Mouse (Mus musculus) stomach, embryonic 15.5 days (tissue): Measurements from ENCODE around the gene Pck2. TPM values are rescaled to one million over a fixed set of nuclear protein-coding genes. Genes with fewer than 3 reads are reported as not detected.

Experiments
- ATAC-seq: fragments of 200-750 bp; cut with Nextera tagmentation; 2 replicates; pipeline ENCODE4 v1.8.0; 2017; ENCODE audit warnings: low read depth, moderate number of reproducible peaks, moderate TSS enrichment; ENCODE audit not compliant: insufficient read depth, low FRiP score
- H3K27ac ChIP-seq: fragments of 300-500 bp; sonication (generic); 2 replicates; pipeline ENCODE4 v1.5.1; 2015; ENCODE audit warnings: mild to moderate bottlenecking, inconsistent platforms
- H3K27me3 ChIP-seq: fragments of 300-500 bp; sonication (generic); replicated peaks from 2 replicates; pipeline ENCODE4 v1.6.1; 2015; ENCODE audit warnings: inconsistent platforms
- H3K36me3 ChIP-seq: fragments of 300-500 bp; sonication (generic); 2 replicates; pipeline ENCODE4 v1.6.1; 2015; ENCODE audit warnings: inconsistent platforms
- H3K4me1 ChIP-seq: fragments of 300-500 bp; sonication (generic); 2 replicates; pipeline ENCODE4 v1.6.1; 2015; ENCODE audit warnings: inconsistent platforms
- H3K4me2 ChIP-seq: fragments of 300-500 bp; sonication (generic); 2 replicates; pipeline ENCODE4 v1.6.1; 2015; ENCODE audit warnings: mild to moderate bottlenecking, inconsistent platforms
- H3K4me3 ChIP-seq: fragments of 300-500 bp; sonication (generic); replicated peaks from 2 replicates; pipeline ENCODE4 v1.5.1; 2015; ENCODE audit warnings: inconsistent platforms
- H3K9ac ChIP-seq: fragments of 300-500 bp; sonication (generic); 2 replicates; pipeline ENCODE4 v1.6.1; 2015; ENCODE audit warnings: inconsistent platforms
- H3K9me3 ChIP-seq: fragments of 300-500 bp; sonication (generic); 2 replicates; pipeline ENCODE4 v1.6.1; 2016; ENCODE audit warnings: inconsistent platforms
- WGBS: fragments of 180-500 bp; shearing (Covaris S2); methylation state at CpG from one replicate; pipeline ENCODE4 v1.1.7; 2015; 5-methylcytosine and 5-hydroxymethylcytosine counted together
- polyA plus RNA-seq: library from polyadenylated mRNA; unstranded; fragments of >200 nt; fragmentation: Nextera tagmentation; extraction: Ambion mirVana; gene quantifications from 2 replicates; pipeline ENCODE4 v1.2.1, GENCODE M21; 2015

The Pck2 gene
- polyA plus RNA-seq, 1 experiment from 2014 or later: 48.5 TPM

DNA sequence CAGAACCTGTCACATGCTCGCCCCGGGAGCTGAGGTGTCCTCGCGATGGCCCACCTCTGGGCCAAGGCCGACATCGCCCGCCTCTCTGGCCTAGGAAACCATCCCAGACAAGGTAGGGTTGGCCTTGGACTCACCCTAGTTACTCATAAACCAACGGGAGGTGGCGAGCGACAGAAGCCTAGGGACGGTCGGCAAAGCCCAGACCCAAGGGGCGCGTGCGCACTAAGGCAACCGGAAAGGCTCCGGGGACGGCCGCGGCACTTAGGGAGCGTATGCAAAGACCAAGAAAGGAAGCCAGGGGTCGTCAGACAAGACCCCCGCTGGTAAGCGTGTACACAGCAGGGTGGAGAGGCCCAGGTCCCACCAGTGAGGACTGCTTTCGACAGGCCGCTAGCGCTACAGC lies 19.7 kb downstream of the Pck2 start, which contains the start of gene Dcaf11:
Gene Dcaf11, plus strand, starts transcription at position 208 of the 403 bp plus-strand sequence.
- under 1% methylated on average over 27 of the region's 27 CpGs for WGBS
- Histone ChIP-seq H3K4me3 (peak within 1 kb of the TSS; percentile 64), H3K27me3 (no peaks in the 10 kb centered on the region), H3K4me1 (peaks cover 20% of the 10 kb centered on the region), H3K36me3 (peaks cover 13% of the 10 kb centered on the region; the same call in 1 of the 2 replicates), H3K9ac (peak within 1 kb of the TSS; percentile 49), H3K9me3 (no peaks in the 10 kb centered on the region), H3K4me2 (peak within 1 kb of the TSS; percentile 80), H3K27ac (peak within 1 kb of the TSS; percentile 98)
- peak; percentile 84 for ATAC-seq

DNA sequence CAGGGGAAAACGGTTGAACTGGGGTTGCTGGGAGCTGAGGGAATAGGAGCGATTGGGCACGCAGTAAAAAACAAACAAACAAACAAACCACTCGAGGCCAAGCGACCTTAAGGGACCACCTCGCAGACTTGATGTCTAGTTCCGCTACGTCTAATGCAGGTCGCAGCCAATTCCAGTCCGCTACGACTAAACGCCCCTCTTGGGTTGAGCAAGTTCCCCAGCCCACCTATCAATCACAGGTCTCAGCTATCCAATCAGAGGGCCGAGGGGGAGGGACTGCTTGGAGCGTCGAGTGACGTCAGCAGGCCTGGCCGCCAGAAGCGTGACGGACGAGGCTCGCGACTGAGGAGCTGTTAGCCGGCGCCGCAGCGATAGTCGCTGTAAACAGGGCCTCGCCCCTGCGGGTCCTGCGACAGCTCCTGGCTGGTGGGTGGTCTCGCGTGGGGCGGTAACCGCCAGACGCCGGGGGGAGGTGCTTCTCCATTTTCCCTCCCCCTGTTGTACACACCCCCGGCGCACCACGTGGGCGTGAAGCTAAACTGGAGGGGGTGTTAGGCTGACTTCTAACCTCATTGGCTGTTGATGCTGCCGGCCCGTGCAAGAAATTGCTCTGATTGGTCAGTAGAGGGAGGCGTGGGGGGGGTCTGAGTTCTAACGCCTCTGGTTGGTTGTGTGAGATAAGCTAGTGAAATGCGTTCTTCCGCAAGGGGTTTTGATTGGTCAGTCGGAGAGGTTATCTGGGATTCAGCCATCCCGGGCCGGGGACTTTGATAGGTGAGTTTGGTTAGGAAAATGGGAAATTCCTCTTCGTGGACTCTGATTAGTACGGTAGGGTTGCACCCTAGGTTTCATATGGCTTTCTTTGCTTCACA lies 20.4 kb downstream of the Pck2 start, which contains the start of gene A730061H03Rik:
Gene A730061H03Rik, minus strand, starts transcription at position 205 of the 872 bp plus-strand sequence.
- Histone ChIP-seq H3K4me2 (peak within 1 kb of the TSS; percentile 80), H3K9ac (peak within 1 kb of the TSS; percentile 49), H3K9me3 (no peaks in the 10 kb centered on the region), H3K36me3 (peaks cover 19% of the 10 kb centered on the region; the same call in 1 of the 2 replicates), H3K4me1 (peaks cover 20% of the 10 kb centered on the region), H3K27me3 (no peaks in the 10 kb centered on the region), H3K4me3 (peak within 1 kb of the TSS; percentile 64), H3K27ac (peak within 1 kb of the TSS; percentile 98)
- WGBS: under 1% methylated on average over 51 of the region's 51 CpGs
- peak; percentile 91 for ATAC-seq

DNA sequence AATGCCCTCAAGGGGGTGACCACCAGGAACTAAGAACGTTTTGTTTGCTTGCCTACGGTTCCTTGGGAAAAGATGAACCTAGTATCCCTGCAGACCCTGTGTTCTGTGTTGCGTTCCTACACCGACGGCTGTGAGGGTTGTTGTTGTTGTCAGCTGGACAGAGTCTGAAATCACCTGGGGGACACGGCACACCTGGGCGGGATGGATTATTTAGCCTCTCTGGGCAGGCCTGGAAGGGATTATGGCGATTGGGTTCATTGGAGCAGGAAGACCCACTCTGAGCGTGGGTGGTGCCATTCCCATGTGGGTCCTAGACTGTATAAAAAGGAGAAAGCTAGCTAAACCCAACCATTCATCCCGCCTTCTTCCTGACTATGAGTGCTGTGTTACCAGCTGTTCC lies 21.8 kb downstream of the Pck2 start:
- H3K9me3 ChIP-seq: no peaks in the 10 kb centered on the region
- peak overlapping the region; percentile 80; the same call in 1 of the 2 replicates for H3K4me2 ChIP-seq
- no peak overlapping the region for H3K9ac ChIP-seq
- ATAC-seq: no peak
- H3K4me3 ChIP-seq: no peak overlapping the region
- peaks cover 20% of the 10 kb centered on the region for H3K4me1 ChIP-seq
- H3K27ac ChIP-seq: no peak overlapping the region
- 76% methylated on average over 10 of the region's 10 CpGs for WGBS
- H3K27me3 ChIP-seq: no peaks in the 10 kb centered on the region
- peaks cover 32% of the 10 kb centered on the region for H3K36me3 ChIP-seq

DNA sequence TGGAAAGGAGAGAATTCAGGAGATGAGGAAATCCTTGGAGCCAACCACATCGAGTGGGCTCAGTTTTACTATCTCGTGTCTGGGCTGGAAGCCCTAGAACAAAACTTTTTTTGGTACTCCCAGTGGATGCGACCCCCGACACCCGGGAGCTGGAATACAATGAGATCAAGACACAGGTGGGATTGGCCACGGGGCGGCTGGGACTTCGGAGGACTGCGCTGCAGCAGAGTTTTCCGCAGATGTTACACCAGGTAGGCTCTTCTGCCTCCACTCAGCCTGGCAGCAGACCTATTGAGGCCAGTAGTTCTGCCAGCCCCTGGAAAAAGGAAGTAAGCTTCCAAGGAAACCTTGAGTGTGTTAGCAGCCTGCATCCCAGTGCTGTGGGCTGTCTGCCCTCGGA lies 23.2 kb downstream of the Pck2 start:
- no peaks in the 10 kb centered on the region for H3K9me3 ChIP-seq
- no peaks in the 10 kb centered on the region for H3K27me3 ChIP-seq
- H3K4me3 ChIP-seq: no peak overlapping the region
- no peak overlapping the region for H3K9ac ChIP-seq
- no peak overlapping the region for H3K27ac ChIP-seq
- no peak for ATAC-seq
- peaks cover 45% of the 10 kb centered on the region for H3K36me3 ChIP-seq
- peaks cover 13% of the 10 kb centered on the region for H3K4me1 ChIP-seq
- no peak overlapping the region for H3K4me2 ChIP-seq
- WGBS: 90% methylated on average over 11 of the region's 11 CpGs

DNA sequence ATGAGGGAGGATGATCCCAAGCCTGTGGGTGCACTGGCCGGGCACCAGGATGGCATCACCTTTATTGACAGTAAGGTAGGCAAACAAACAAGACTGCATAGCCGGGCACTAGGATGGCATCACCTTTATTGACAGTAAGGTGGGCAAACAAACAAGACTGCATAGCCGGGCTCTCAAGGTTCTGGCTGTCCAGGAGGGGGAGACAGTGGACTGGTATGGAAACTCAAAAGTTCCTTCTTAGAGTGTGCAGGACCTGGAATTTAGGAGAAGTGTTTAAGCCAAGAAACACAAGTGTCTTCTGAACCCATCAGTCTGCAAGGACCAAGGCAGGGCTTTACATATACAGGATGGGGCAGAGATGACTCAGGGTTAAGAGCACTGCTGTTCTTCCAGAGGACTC lies 25.7 kb downstream of the Pck2 start:
- ATAC-seq: no peak
- H3K4me2 ChIP-seq: no peak overlapping the region
- H3K4me3 ChIP-seq: no peak overlapping the region
- no peak overlapping the region for H3K27ac ChIP-seq
- peaks cover 13% of the 10 kb centered on the region for H3K4me1 ChIP-seq
- H3K9me3 ChIP-seq: no peaks in the 10 kb centered on the region
- peaks cover 59% of the 10 kb centered on the region for H3K36me3 ChIP-seq
- no peaks in the 10 kb centered on the region for H3K27me3 ChIP-seq
- no peak overlapping the region for H3K9ac ChIP-seq
- WGBS: 70% methylated on average over 3 of the region's 3 CpGs

DNA sequence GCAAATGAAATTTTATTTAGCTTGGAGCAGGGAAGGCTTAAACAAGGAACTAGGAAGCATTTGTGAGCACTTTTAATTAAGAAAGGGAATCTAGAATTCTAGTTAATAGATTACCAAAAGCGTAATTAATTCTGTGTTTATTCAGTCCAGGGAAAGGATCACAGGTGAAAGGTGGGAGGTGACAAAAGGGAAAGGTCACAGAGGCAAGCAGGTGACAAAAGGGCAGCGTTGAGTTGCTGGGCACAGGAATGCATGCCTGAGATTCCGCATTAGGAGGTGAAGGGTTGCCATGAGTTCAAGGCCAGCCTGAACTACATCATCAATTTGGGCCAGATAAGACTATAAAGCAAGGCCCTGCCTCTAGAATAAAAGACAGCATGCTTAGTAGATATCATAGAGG lies 27.4 kb downstream of the Pck2 start:
- no peak overlapping the region for H3K4me3 ChIP-seq
- no peak overlapping the region for H3K27ac ChIP-seq
- peaks cover 59% of the 10 kb centered on the region for H3K36me3 ChIP-seq
- H3K27me3 ChIP-seq: no peaks in the 10 kb centered on the region
- 68% methylated on average over 3 of the region's 3 CpGs for WGBS
- no peaks in the 10 kb centered on the region for H3K9me3 ChIP-seq
- no peak overlapping the region for H3K9ac ChIP-seq
- H3K4me1 ChIP-seq: no peaks in the 10 kb centered on the region
- ATAC-seq: no peak
- H3K4me2 ChIP-seq: no peak overlapping the region

DNA sequence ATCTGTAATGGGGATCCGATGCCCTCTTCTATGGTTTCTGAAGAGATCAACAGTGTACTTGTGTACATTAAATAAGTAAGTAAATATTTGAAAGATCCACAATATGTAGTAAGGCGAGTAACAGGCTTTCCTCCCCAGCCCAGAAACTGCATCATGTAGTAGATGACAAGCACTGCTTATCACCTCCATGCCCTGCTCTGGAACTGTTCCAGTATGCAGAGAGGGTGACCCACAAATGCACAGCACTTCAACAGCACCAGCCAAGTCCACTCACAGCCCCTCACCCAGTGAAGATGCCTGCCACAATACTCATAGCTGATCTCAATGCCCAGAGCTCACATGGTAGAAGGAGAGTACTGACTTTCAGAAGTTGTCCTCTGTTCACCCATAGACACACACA lies 30.5 kb downstream of the Pck2 start:
- Histone ChIP-seq H3K4me1 (no peaks in the 10 kb centered on the region), H3K4me3 (no peak overlapping the region), H3K36me3 (peaks cover 38% of the 10 kb centered on the region), H3K9ac (no peak overlapping the region), H3K27ac (no peak overlapping the region), H3K27me3 (no peaks in the 10 kb centered on the region), H3K9me3 (no peaks in the 10 kb centered on the region), H3K4me2 (no peak overlapping the region)
- no peak for ATAC-seq
- 73% methylated on average over 2 of the region's 2 CpGs for WGBS

DNA sequence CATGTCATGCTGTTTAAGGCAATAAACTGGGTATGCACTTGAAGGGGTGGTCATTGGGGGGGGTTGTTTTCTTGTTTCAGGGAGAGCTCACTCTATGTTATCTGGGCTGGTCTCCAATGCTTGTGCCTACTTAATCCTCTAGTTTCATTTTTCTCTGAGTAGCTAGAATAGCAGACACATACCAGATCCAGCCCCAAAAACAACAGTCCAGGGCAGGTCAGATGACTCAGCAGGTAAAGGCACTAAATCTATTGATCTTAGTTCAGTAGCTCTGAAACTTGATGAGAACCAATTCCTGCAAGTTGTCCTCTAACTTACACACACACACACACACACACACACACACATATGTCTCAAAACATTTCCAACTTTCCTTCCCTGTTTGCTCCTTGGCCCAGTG lies 31.7 kb downstream of the Pck2 start:
- Histone ChIP-seq H3K4me1 (no peaks in the 10 kb centered on the region), H3K36me3 (peaks cover 28% of the 10 kb centered on the region), H3K4me3 (no peak overlapping the region), H3K9ac (no peak overlapping the region), H3K4me2 (no peak overlapping the region), H3K9me3 (no peaks in the 10 kb centered on the region), H3K27me3 (no peaks in the 10 kb centered on the region), H3K27ac (no peak overlapping the region)
- ATAC-seq: no peak

DNA sequence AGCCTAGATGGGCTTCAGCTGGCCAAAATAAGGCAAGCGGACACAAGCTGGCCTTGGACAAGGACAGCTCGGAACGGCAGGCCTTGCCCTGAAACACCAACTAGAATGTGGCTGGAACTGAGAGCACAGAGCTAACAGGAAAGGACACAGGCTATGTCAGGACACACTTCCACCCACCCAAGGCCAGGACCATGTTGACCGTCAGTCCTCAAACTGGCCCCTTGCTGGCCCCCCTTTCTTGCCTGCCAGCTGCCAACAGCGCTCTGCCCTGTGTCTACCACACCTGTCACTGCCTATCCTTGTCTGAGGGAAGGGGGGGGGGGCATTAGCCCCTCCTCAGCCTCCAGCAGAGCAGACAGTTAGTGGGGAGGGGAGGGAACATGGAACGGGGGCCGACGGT lies 35.2 kb downstream of the Pck2 start, which contains the start of gene Fitm1:
Gene Fitm1, plus strand, starts transcription at position 316 of the 400 bp plus-strand sequence.
- Histone ChIP-seq H3K27me3 (no peaks in the 10 kb centered on the region), H3K27ac (no peak within 1 kb of the TSS; the same call in 1 of the 2 replicates), H3K4me3 (no peak within 1 kb of the TSS), H3K4me1 (peaks cover 14% of the 10 kb centered on the region), H3K9me3 (no peaks in the 10 kb centered on the region), H3K4me2 (no peak within 1 kb of the TSS), H3K9ac (no peak within 1 kb of the TSS), H3K36me3 (peaks cover under 1% of the 10 kb centered on the region; the same call in 1 of the 2 replicates)
- 71% methylated on average over 8 of the region's 8 CpGs for WGBS
- ATAC-seq: no peak

DNA sequence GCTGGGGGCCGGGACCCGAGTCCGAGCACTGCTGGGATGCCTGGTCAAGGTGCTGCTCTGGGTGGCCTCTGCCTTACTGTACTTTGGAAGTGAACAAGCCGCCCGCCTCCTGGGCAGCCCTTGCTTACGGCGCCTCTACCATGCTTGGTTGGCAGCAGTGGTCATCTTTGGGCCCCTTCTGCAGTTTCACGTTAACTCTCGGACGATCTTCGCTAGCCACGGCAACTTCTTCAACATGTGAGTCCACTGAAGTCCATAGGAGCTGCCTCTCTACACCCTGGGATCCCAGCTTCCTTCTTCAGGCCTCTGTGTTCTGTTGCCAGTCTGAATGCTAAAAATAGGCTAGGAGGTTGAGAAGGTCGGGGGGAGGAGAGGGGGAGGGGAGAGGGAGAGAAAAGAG lies 35.6 kb downstream of the Pck2 start:
- no peak for ATAC-seq
- no peak overlapping the region; the same call in 1 of the 2 replicates for H3K27ac ChIP-seq
- H3K4me1 ChIP-seq: peaks cover 14% of the 10 kb centered on the region
- peaks cover 5% of the 10 kb centered on the region; the same call in 1 of the 2 replicates for H3K36me3 ChIP-seq
- 74% methylated on average over 13 of the region's 13 CpGs for WGBS
- no peaks in the 10 kb centered on the region for H3K27me3 ChIP-seq
- H3K9ac ChIP-seq: no peak overlapping the region
- H3K4me2 ChIP-seq: no peak overlapping the region
- H3K9me3 ChIP-seq: no peaks in the 10 kb centered on the region
- no peak overlapping the region for H3K4me3 ChIP-seq

DNA sequence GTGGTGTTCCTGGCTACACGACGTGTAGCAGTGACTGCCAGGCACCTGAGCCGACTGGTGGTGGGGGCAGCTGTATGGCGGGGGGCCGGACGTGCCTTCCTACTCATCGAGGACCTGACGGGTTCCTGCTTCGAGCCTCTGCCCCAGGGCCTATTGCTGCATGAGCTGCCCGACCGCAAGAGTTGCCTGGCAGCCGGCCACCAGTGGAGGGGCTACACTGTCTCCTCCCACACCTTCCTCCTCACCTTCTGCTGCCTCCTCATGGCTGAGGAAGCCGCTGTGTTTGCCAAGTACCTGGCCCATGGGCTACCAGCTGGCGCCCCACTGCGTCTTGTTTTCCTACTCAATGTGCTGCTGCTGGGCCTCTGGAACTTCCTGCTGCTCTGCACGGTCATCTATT lies 36.3 kb downstream of the Pck2 start:
- no peak overlapping the region for H3K27ac ChIP-seq
- H3K4me3 ChIP-seq: no peak overlapping the region
- 72% methylated on average over 16 of the region's 16 CpGs for WGBS
- no peaks in the 10 kb centered on the region for H3K27me3 ChIP-seq
- no peak for ATAC-seq
- H3K9me3 ChIP-seq: no peaks in the 10 kb centered on the region
- H3K9ac ChIP-seq: no peak overlapping the region
- no peak overlapping the region for H3K4me2 ChIP-seq
- H3K36me3 ChIP-seq: peaks cover 10% of the 10 kb centered on the region; the same call in 1 of the 2 replicates
- H3K4me1 ChIP-seq: peaks cover 14% of the 10 kb centered on the region
